Mouse (Mus musculus) left cerebral cortex, postnatal 25 days (tissue): Measurements from ENCODE around the gene Dcbld2. TPM values are rescaled to one million over a fixed set of nuclear protein-coding genes. Genes with fewer than 3 reads are reported as not detected.
"Not testable (repeated sequence)": the region's sequence is repeated elsewhere in the genome, so short reads cannot be mapped to it uniquely, and the experiment has no call there.

Experiments
- DNase-seq, 2 experiments: peaks; one replicate each; pipeline ENCODE4 v3.0.0; 2022; ENCODE audit warnings: low spot score in 2 of 2, mixed read lengths in 1 of 2
- intact Hi-C: fragments of 180-260 bp; cut with DNase I; formaldehyde crosslinking; loops from one replicate; pipeline ENCODE4 v1.15.1; 2025
- total RNA-seq, 2 experiments: library from RNA; stranded (reverse); gene quantifications; 2 replicates each; pipeline ENCODE4 v1.2.3; 2021

The Dcbld2 gene
- total RNA-seq, 2 experiments from 2014 or later = 24.7 to 26.8 TPM

- peak in 1 of 2 experiments; percentile 24 for DNase-seq
- intact Hi-C loops = no loop called here
These were observed 38.3 kb downstream of the Dcbld2 start for GRCm38 (mm10) chr16:58446281-58447259.

DNA sequence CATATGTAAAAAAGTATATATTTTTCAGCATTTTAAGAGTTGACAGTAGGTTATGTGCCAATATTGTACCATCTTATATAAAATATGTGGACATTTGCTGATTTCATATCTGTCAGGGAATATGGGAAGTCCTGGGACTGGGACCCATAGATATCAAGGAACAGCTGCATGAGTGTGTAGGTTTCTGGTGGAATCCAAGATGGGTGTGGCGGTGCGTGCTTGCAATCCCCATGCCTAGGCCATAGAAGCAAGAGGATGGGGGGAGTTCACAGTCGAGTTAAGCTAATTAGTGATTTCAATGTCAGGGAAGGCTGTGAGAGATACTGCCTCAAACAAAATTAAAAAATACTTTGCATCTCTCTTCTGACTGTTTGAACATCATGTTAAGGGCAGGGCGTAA lies 40.8 kb downstream of the Dcbld2 start:
- DNase-seq = no peak

DNA sequence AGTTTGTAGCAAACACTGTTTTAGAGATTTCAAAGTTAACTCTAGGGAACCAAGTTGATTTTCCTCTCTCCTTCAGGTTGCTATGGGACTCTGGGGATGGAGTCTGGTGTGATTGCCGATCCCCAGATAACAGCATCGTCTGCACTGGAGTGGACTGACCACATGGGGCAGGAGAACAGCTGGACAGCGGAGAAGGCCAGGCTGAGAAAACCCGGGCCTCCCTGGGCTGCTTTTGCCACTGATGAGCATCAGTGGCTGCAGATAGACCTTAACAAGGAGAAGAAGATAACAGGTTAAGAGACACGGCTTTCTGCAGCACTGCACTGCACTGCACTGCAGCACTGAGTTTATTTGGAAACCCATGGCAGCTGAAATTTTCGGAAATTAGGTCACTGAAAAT lies 42.4 kb downstream of the Dcbld2 start:
- intact Hi-C loops = loop anchor here (5.0 kb wide), 2 partner anchors 43 to 813 kb away; partner anchors contain the start of gene Dcbld2
- no peak for DNase-seq

More for the DNA sequence above, 40.8 kb downstream of the Dcbld2 start:
- intact Hi-C loops = no loop called here

DNA sequence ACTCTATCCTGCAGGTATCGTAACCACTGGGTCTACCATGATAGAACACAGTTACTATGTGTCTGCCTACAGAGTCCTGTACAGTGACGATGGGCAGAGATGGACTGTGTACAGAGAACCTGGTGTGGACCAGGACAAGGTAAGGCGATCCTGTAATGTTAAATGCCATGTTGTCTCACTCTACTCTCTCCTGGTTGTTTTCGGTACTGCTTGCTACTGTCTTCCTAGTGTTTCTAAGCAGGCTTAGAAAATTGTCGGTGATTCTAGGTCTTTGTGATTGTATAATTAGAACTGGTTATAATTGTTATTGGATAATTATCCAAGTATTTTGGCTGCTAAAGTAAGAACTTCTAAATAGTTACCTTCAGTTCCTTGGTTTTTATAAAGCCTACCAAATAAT lies 43.4 kb downstream of the Dcbld2 start:
- intact Hi-C loops = loop anchor here (5.0 kb wide), 2 partner anchors 44 to 814 kb away; partner anchors contain the start of gene Dcbld2
- DNase-seq = no peak

DNA sequence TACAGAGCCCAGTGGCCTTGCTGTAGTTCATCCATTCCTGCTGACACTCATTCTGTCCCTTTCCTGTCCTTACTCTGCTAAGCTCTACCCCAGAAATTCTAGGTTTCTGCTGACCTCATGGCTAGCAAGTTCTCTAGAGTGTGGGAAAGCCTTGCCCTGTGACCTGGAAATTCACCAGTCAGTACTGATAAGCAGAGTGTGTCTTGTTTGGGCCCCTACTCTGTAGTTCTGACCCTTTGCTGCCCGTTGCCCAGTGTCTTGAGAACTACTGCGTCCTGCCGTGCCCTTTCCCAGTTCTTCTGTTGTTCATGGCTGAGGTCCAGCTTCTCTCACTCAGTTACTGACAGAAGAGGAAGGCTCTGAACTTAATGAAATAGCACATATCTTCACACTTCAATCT lies 44.9 kb downstream of the Dcbld2 start:
- no peak for DNase-seq
- intact Hi-C loops = loop anchor here (5.0 kb wide), 2 partner anchors 46 to 816 kb away; partner anchors contain the start of gene Dcbld2

- no peak for DNase-seq
- intact Hi-C loops = loop anchor here (2.0 to 5.0 kb wide), 3 partner anchors 47 to 817 kb away; partner anchors contain the start of gene Dcbld2
These were observed 45.6 kb downstream of the Dcbld2 start for GRCm38 (mm10) chr16:58453820-58454219.

DNA sequence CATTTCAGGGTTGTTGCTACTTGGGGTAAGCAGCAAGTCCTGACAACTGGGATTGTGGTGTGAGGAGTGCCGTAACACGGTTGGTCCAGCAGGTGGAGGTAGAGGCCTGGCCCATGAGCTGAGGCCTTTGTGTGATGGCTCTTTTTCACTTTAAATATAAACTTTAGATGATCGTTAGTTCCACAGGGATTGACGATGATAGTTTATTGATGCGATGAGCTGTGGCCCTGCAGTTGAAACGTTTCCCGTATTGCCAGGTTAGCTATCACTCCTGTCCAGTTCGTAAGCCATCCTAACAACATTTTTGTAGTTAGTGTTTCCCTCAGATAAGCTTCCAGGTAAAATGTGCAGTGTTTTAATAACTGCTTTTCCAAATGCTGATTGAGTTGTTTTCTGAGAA lies 46.4 kb downstream of the Dcbld2 start:
- DNase-seq = peak; percentile 55 to 58
- intact Hi-C loops = loop anchor here (2.0 to 5.0 kb wide), 3 partner anchors 47 to 817 kb away; partner anchors contain the start of gene Dcbld2

GRCm38 (mm10) chr16:58455118-58455517 lies 46.9 kb downstream of the Dcbld2 start:
- intact Hi-C loops = loop anchor here (2.0 kb wide), 1 partner anchor 170 kb away; no protein-coding TSS in a partner anchor
- no peak for DNase-seq

DNA sequence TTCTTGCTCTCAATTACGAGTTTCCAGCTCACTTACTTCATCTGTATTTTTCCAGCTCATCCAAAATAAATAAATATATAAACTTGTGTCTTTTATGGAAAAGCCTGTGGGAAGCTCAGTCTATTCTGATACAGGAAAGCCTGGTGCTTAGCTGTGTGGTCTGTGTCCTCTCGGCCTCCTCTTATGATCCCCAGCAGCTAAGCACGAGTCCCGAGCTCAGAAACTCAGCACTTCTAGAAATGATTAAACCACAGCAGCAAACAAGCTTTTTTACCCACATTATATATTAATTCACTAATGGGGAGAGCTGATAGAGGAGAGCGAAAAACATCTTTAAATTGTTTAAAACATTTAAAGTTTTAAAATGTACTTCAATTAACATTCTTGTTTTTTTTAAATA lies 48.2 kb downstream of the Dcbld2 start:
- DNase-seq = no peak
- intact Hi-C loops = no loop called here

DNA sequence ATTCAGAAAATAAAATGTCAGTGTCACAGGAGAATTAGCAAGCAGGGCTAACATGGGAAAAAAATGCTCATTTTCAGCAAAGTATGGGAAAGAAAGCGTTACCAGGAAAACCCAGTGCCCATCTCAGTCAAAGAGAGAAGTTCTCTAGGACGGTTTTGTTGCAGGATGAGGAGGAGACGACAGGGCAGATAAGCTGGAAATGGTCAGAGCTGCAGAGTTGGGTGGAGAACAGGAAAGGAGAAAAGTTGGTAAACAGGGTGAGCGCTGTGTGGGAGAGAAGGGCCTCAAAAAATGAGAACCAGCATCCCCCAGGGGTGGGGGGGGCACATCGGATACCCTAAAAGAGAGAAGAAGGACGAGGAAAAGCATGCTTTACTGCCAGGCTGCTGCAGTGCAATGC lies 48.7 kb downstream of the Dcbld2 start:
- no peak for DNase-seq
- intact Hi-C loops = no loop called here

GRCm38 (mm10) chr16:58459966-58460365 lies 51.7 kb downstream of the Dcbld2 start:
- intact Hi-C loops = loop anchor here (5.0 to 10.0 kb wide), 2 partner anchors 202 to 945 kb away; partner anchors contain the start of gene Gabrr3
- DNase-seq = not testable (repeated sequence)

DNA sequence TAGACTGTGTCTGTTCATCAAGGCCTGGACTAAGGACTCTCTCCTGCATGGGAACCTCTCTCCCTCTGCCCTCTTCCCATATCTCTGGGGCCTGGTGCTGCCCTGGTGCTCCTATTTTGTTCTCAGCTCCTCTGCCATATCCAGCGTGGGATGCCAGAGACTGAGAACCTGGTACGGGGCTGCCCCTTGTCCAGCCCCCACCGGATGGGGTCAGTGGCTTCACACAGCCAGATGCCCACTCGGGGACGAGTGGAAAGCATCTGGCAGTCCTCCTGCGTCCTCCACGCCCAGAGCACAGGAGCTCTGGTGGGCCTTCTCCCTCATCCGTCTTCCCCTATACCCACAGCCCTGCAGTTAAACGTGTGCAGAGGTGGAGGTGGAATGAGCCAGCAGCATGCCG lies 52.1 kb downstream of the Dcbld2 start:
- DNase-seq = no peak
- intact Hi-C loops = loop anchor here (5.0 to 10.0 kb wide), 2 partner anchors 202 to 944 kb away; partner anchors contain the start of gene Gabrr3

GRCm38 (mm10) chr16:58461856-58462518 lies 53.7 kb downstream of the Dcbld2 start:
- intact Hi-C loops = loop anchor here (5.0 to 10.0 kb wide), 2 partner anchors 200 to 943 kb away; partner anchors contain the start of gene Gabrr3
- no peak for DNase-seq

DNA sequence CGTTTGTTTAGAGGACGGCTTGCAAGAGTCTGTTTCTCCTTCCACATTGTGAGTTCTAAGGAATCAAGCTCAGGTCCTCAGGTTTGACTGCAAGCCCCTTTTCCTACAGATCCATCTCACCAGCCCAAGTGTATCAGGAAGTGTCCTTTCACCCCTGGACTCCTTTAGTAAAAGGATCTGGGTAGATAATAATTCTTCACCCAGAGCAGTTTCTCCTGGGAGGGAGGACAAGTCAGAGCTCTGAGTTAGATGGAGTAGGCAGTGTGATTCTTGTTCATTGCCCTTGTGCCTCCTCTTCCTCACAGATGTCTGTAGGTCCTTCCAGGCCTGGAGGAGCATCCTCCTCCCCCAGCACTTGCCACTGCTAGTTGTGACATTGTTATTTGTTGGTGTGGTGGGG lies 54.3 kb downstream of the Dcbld2 start:
- no peak for DNase-seq
- intact Hi-C loops = loop anchor here (5.0 to 10.0 kb wide), 2 partner anchors 200 to 942 kb away; partner anchors contain the start of gene Gabrr3

DNA sequence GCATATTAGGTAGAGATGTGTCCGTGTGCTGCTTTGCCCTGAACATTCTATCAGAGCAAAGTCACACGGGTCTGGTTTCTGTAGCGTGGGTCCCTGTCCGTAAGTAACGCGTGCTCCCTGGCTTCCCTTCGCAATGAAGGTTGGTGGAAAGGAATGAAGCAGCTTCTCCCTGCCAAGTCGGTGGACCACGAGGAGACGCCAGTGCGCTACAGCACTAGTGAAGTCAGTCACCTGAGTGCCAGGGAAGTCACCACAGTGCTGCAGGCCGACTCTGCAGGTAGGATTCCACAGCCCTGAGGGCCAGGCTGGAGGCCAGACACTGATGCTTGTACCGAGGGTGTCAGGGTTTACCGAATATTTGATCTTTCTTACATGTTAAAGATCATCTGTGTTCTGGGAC lies 55.8 kb downstream of the Dcbld2 start:
- intact Hi-C loops = loop anchor here (5.0 to 10.0 kb wide), 2 partner anchors 198 to 941 kb away; partner anchors contain the start of gene Gabrr3
- DNase-seq = no peak

GRCm38 (mm10) chr16:58465412-58465811 lies 57.2 kb downstream of the Dcbld2 start:
- intact Hi-C loops = loop anchor here (10.0 kb wide), 1 partner anchor 939 kb away; the partner anchor contains the start of gene Gabrr3

GRCm38 (mm10) chr16:58470061-58470460 lies 61.8 kb downstream of the Dcbld2 start:
- DNase-seq = no peak
- intact Hi-C loops = no loop called here

More at GRCm38 (mm10) chr16:58465412-58465811, 57.2 kb downstream of the Dcbld2 start:
- DNase-seq = no peak

DNA sequence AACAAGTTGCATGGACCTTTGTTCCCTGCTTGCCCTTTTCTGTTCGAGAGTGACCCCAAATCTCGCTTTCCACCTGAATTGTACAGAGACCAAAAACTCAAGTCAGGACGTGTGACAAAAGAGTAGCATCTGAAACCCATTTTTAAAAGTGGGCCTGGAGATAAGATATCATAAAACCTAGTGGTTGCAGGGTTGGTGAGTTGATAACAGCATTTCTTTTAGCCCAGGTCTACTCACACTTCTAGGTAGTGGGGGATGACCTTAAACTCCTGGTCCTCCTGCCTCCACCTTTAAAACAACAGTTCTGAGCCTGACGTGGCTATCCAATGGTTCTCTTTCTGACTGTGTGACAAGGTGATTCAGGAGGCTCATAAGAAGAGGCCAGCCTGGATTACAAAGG lies 62.6 kb downstream of the Dcbld2 start:
- intact Hi-C loops = no loop called here
- DNase-seq = no peak

DNA sequence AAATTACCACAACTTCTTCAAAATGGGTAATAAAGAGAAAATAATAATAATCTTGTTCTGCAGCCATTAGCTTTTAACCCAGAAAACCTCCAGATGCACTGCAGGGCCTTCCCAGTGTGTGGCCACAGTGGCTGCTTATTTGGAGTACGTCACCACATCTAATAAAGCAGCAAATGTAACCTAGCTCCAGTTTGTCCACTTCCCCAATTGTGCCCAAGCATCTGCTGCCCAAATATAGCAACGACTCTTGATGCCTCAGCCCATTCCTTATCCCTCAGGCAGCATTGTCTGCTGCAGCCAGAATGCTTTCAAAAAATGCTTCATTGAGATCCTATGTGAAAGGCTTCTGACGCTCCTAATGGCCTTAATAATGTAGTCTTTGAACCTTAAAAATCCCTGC lies 66.6 kb downstream of the Dcbld2 start:
- DNase-seq = no peak
- intact Hi-C loops = no loop called here
